Mouse (Mus musculus) limb, embryonic 12.5 days (tissue): ENCODE measurements around the gene Wdr18. TPM values are rescaled to one million over a fixed set of nuclear protein-coding genes. Genes with fewer than 3 reads are reported as not detected.

Experiments
- ATAC-seq: fragments of 200-750 bp; cut with Nextera tagmentation; 2 replicates; pipeline ENCODE4 v1.8.0; 2017; ENCODE audit warnings: low read depth, moderate TSS enrichment; ENCODE audit not compliant: insufficient number of reproducible peaks, insufficient read depth, low FRiP score, low TSS enrichment
- H3K27ac ChIP-seq: fragments of 300-500 bp; sonication (generic); 2 replicates; pipeline ENCODE4 v1.5.1; 2016; ENCODE audit warnings: mild to moderate bottlenecking, moderate library complexity
- H3K27me3 ChIP-seq: fragments of 300-500 bp; sonication (generic); 2 replicates; pipeline ENCODE4 v1.6.1; 2016; ENCODE audit warnings: mild to moderate bottlenecking, moderate library complexity
- H3K36me3 ChIP-seq: fragments of 300-500 bp; sonication (generic); 2 replicates; pipeline ENCODE4 v1.6.1; 2016; ENCODE audit warnings: mild to moderate bottlenecking, moderate library complexity
- H3K4me1 ChIP-seq: fragments of 300-500 bp; sonication (generic); replicated peaks from 2 replicates; pipeline ENCODE4 v1.6.1; 2016
- H3K4me2 ChIP-seq: fragments of 300-500 bp; sonication (generic); 2 replicates; pipeline ENCODE4 v1.6.1; 2016; ENCODE audit warnings: mild to moderate bottlenecking, moderate library complexity
- H3K4me3 ChIP-seq: fragments of 300-500 bp; sonication (generic); replicated peaks from 2 replicates; pipeline ENCODE4 v1.5.1; 2016; ENCODE audit warnings: mild to moderate bottlenecking
- H3K9ac ChIP-seq: fragments of 300-500 bp; sonication (generic); replicated peaks from 2 replicates; pipeline ENCODE4 v1.6.1; 2016; ENCODE audit warnings: mild to moderate bottlenecking, moderate library complexity
- H3K9me3 ChIP-seq: fragments of 300-500 bp; sonication (generic); 2 replicates; pipeline ENCODE4 v1.6.1; 2016; ENCODE audit warnings: mild to moderate bottlenecking, moderate library complexity
- WGBS: fragments of 180-500 bp; shearing (Covaris S2); methylation state at CpG from one replicate; pipeline ENCODE4 v1.1.7; 2016; 5-methylcytosine and 5-hydroxymethylcytosine counted together
- polyA plus RNA-seq: library from polyadenylated mRNA; unstranded; fragments of >200 nt; fragmentation: Nextera tagmentation; extraction: Ambion mirVana; gene quantifications from 2 replicates; pipeline ENCODE4 v1.2.1, GENCODE M21; 2016

Wdr18 gene
- polyA plus RNA-seq, 1 experiment from 2014 or later: 120 TPM

DNA sequence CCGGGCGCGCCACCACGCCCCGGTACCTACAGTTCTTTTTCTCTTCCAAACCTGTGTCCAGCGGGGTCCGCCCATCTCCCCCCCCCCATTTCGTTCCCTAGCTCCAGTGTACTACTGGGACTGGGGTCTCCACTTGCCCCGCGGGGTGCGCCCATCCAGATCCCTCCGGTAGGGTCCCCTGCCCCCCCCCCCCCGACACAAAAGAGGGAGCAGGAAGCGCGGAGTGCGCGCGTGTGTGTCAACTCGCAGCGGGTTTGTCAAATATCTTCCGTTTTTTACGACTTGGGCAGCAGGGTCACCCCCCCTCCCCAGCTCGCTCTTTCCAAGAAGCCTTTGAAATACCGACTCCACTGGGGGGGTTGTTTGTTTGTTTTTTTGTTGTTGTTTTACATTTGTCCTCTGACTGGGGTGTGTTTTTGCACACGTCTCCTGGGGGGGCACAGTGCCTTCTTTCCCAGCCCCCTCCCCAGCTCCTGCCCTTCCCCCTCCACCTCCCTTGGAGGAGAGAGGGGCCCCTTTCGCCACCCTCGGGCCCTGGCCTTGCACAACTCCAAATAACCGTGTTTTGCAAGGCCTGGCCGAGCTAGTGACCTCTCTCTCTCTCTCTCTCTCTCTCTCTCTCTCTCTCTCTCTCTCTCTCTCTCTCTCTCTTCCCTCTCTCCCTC lies 31.8 kb upstream of the Wdr18 start:
- H3K36me3 ChIP-seq: peaks cover 29% of the 10 kb centered on the region
- peaks cover 12% of the 10 kb centered on the region for H3K27me3 ChIP-seq
- WGBS: under 1% methylated on average over 27 of the region's 29 CpGs
- H3K27ac ChIP-seq: peak overlapping the region; percentile 97
- no peaks in the 10 kb centered on the region for H3K9me3 ChIP-seq
- H3K4me1 ChIP-seq: peaks cover 59% of the 10 kb centered on the region
- ATAC-seq: no peak
- peak overlapping the region; percentile 97 for H3K4me3 ChIP-seq
- peak overlapping the region; percentile 87 for H3K4me2 ChIP-seq
- H3K9ac ChIP-seq: peak overlapping the region; percentile 90

DNA sequence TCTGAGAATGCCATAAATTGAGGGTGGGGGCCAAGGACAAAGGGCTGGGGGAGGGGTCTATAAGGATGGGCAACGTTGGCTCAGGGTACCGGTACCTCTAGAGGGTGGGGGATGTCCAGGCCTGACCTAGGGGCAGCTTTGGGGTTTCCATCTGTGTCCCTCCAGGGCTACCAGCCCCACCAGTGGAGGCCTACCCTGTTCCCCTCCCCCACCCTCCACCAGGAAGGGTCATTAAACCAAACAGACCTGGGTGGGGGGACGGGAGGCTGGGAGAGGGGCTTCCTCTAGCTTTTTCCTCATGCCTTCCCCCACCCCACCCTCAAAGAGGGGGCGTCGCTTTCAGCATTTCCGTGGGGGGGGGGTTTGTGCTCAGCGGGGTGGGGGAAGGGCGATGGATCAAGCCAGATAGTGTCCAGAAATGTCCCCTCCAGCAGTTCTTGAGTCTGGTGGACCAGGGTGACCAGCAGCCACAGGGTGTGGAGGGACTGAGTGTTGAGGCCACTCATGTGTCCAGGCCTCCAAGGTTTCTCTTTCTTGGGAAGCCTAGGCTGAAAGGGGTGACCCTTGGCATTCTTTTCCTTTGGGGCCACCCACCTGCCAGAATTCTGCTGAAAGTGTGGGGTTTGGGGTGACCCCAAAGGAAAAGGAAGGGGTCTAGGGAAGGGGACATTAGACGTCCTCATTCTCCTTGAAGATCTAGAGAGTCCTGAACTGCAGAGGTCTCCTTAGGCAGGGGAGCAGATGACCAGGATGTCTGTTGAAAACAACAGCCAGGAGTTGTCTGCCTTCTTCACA lies 30.8 kb upstream of the Wdr18 start:
- Histone ChIP-seq H3K4me1 (peaks cover 69% of the 10 kb centered on the region), H3K4me3 (peak overlapping the region; percentile 97), H3K4me2 (peak overlapping the region; percentile 87), H3K9me3 (no peaks in the 10 kb centered on the region), H3K9ac (peak overlapping the region; percentile 90), H3K27ac (peak overlapping the region; percentile 97), H3K36me3 (peaks cover 39% of the 10 kb centered on the region), H3K27me3 (peaks cover 2% of the 10 kb centered on the region)
- ATAC-seq: no peak
- 9% methylated on average over 9 of the region's 9 CpGs for WGBS

DNA sequence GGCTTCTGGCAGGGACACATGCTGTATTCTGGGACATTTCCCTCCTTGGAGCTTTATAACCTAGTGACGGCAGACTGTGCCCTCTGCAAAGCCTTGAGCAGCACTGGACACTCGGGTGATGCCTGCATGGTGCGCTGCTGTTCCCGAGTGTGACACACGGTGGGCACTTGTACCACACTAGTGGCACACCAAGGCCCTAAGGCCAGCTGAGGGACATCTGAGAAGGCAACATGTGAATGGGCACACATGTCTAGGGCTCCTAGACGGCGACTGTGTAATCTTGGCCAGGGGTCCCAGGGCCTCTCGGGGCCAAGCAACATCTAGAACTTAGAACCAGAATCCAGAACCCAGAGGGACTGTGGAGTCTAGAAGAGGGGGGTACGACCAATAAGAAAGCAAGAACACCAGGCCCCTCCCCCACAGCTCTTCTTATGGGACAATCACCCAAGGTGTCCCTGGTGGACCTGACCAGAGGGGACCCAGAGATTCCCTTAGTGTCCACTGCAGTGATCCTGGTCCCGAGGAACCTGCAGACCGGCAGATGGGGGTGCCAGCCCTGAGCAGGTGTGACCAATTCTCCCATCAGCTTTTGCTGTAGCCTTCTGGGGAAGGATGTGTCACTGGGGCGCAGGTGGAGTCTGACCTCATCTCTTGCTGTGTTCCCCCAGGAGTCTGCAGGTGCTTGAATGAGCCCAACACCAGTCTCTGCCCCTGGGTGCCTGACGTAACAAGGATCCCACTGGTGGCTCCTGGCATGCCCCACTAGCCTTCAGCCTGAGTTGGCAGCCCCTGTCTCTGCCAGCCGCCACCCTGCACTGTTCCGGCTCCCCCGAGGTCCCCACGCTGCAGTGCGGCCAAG lies 29.8 kb upstream of the Wdr18 start:
- ATAC-seq: no peak
- Histone ChIP-seq H3K27ac (peak overlapping the region; percentile 97; the same call in 1 of the 2 replicates), H3K4me1 (peaks cover 79% of the 10 kb centered on the region), H3K9me3 (no peaks in the 10 kb centered on the region), H3K4me2 (peak overlapping the region; percentile 87), H3K27me3 (no peaks in the 10 kb centered on the region), H3K4me3 (0 out of 2 replicates have a peak overlapping the region, but pooled peaks have one; percentile 97), H3K9ac (no peak overlapping the region; the same call in 1 of the 2 replicates), H3K36me3 (peaks cover 50% of the 10 kb centered on the region)
- WGBS: 85% methylated on average over 18 of the region's 18 CpGs

DNA sequence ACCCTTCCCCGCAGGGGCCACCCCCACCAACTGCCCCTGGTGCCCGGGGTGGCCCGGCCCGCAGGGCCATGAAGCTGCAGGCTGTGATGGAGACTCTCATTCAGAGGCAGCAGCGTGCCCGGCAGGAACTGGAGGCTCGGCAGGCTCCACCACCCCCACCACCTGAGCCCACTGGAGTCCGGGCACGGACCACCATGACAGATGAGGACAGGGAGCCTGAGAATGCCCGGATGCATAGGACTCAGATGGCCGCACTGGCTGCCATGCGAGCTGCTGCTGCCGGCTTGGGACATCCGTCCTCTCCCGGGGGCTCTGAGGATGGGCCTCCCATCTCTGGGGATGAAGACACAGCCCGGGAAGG lies 29.1 kb upstream of the Wdr18 start:
- no peak for ATAC-seq
- no peak overlapping the region for H3K9ac ChIP-seq
- no peak overlapping the region for H3K27ac ChIP-seq
- H3K4me2 ChIP-seq: 0 out of 2 replicates have a peak overlapping the region, but pooled peaks have one; percentile 17
- 87% methylated on average over 16 of the region's 16 CpGs for WGBS
- peaks cover 55% of the 10 kb centered on the region for H3K36me3 ChIP-seq
- peaks cover 80% of the 10 kb centered on the region for H3K4me1 ChIP-seq
- H3K27me3 ChIP-seq: no peaks in the 10 kb centered on the region
- 0 out of 2 replicates have a peak overlapping the region, but pooled peaks have one; percentile 2 for H3K4me3 ChIP-seq
- no peaks in the 10 kb centered on the region for H3K9me3 ChIP-seq

DNA sequence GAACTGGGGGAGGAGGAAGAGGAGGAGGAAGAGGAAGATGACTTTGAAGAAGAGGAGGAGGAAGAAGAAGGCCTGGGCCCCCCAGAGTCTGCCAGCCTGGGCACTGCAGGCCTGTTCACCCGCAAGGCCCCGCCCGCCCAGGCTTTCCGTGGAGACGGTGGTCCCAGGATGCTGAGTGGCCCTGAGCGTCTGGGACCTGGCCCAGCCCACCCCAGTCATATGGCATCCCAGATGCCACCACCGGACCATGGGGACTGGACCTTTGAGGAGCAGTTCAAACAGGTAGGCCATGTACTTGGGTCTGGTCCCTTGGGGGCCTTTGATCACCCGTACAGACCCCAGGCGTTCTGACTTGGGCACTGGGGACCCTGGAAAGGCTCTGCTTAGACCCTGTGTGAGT lies 28.2 kb upstream of the Wdr18 start:
- peak overlapping the region; percentile 82 for H3K27ac ChIP-seq
- no peak overlapping the region for H3K4me2 ChIP-seq
- H3K4me1 ChIP-seq: peaks cover 83% of the 10 kb centered on the region
- WGBS: 76% methylated on average over 9 of the region's 9 CpGs
- H3K27me3 ChIP-seq: no peaks in the 10 kb centered on the region
- no peaks in the 10 kb centered on the region for H3K9me3 ChIP-seq
- peaks cover 64% of the 10 kb centered on the region for H3K36me3 ChIP-seq
- peak overlapping the region; percentile 8; the same call in 1 of the 2 replicates for H3K9ac ChIP-seq
- ATAC-seq: no peak
- H3K4me3 ChIP-seq: no peak overlapping the region

DNA sequence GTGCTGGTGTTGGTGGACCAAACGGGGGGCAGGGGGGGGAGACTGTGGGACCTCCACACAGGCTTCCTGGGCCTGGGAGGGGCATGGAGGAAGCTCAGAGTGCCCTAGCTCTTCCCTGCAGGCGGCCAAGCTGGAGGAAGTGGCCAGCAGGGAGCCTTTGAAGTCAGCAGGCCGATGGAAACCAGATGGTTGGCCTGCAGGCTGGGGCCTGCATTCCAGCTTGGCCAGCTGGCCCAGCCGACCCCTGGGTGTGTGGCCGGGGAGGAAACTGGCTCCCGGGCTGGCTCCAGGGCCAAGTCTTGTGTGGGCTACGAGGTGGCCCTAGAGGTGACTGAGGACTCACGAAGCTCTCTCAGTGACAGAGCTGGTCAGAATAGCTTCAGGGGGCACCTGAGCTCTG lies 27.2 kb upstream of the Wdr18 start:
- Histone ChIP-seq H3K4me2 (peak overlapping the region; percentile 30), H3K9ac (peak overlapping the region; percentile 35; the same call in 1 of the 2 replicates)

DNA sequence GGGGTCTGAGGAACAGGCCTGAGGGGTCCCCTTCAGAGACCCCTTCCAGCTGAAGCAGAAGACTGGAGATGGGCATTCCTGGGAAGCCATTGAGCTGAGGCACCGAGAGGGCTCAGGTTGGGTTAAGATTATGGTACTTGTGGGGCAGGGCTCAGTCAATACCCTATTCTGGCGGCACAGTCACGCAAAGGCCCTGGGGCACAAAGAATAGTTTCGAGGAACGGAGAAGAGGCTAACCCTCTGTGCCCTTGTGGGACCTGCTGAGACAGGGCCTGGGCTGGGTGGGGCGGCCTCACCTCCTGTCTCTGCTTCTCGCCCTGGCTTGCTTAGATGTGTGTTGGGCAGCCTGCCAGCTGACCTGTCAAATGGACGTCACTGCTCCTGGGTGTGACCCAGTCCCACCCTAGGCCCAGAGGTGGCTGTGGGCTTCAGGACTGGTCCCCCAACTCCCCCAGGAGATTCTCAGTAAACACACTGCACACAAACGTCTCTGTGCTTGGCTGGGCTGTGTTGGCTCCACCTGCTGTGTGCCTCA lies 26.7 kb upstream of the Wdr18 start:
- H3K4me2 ChIP-seq: peak overlapping the region; percentile 30; the same call in 1 of the 2 replicates
- H3K9ac ChIP-seq: no peak overlapping the region; the same call in 1 of the 2 replicates
- peaks cover 94% of the 10 kb centered on the region for H3K4me1 ChIP-seq
- ATAC-seq: no peak
- no peaks in the 10 kb centered on the region for H3K9me3 ChIP-seq
- peak overlapping the region; percentile 82 for H3K27ac ChIP-seq
- peaks cover 78% of the 10 kb centered on the region for H3K36me3 ChIP-seq
- no peak overlapping the region; the same call in 1 of the 2 replicates for H3K4me3 ChIP-seq
- no peaks in the 10 kb centered on the region for H3K27me3 ChIP-seq
- 45% methylated on average over 9 of the region's 9 CpGs for WGBS

More for the DNA sequence above, 27.2 kb upstream of the Wdr18 start:
- peaks cover 73% of the 10 kb centered on the region for H3K36me3 ChIP-seq
- H3K4me1 ChIP-seq: peaks cover 89% of the 10 kb centered on the region
- 3% methylated on average over 8 of the region's 8 CpGs for WGBS
- ATAC-seq: no peak
- H3K4me3 ChIP-seq: peak overlapping the region; percentile 19; the same call in 1 of the 2 replicates
- H3K27ac ChIP-seq: peak overlapping the region; percentile 82
- no peaks in the 10 kb centered on the region for H3K27me3 ChIP-seq
- H3K9me3 ChIP-seq: no peaks in the 10 kb centered on the region

DNA sequence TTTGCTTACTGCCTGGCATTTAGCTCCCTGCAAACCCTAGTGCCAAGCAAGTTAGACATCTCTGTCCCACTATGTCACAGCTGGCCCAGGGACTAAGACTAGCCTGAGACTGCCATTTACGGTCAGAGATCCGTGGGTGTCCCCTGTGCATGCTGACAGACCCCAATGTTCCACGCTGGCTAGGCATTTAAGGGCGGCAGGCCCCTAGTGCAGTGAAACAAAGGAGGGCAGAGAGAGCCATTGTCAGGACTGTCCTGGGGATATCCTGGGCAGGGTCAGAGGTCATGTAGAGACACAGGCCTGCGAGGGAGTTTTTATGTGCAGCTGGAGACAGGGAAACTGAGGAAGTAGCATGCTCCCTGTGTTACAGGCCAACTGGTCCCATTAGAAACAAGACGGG lies 26.1 kb upstream of the Wdr18 start:
- Histone ChIP-seq H3K27ac (peak overlapping the region; percentile 82; the same call in 1 of the 2 replicates), H3K27me3 (no peaks in the 10 kb centered on the region), H3K9ac (no peak overlapping the region), H3K4me1 (peaks cover 91% of the 10 kb centered on the region), H3K9me3 (no peaks in the 10 kb centered on the region), H3K4me2 (no peak overlapping the region), H3K36me3 (peaks cover 83% of the 10 kb centered on the region), H3K4me3 (no peak overlapping the region)
- no peak for ATAC-seq
- WGBS: 74% methylated on average over 6 of the region's 6 CpGs

DNA sequence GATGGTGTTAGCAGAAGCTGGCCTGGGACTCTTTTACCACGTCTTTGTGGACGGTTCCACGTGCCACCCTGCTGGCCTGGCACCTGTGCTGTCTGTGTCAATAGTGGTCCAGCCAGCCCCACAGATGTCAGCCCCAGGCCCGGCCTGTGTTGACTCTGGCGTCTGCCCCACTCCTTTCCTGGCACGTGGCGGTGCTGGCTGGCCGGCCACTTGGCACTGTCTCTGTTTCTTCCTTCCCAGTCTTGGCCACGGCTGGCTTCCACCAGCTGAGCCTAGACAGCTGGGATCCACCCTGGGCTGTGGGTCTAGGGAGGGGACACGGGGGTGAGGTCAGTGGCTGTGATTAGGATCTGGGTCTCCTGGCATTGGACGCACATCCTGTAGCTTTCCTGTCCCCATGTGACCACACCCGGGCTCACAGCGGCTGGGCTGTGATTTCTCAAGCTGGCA lies 25.7 kb upstream of the Wdr18 start:
- Histone ChIP-seq H3K4me3 (no peak overlapping the region), H3K27ac (peak overlapping the region; percentile 82), H3K36me3 (peaks cover 86% of the 10 kb centered on the region), H3K9me3 (no peaks in the 10 kb centered on the region), H3K4me2 (no peak overlapping the region), H3K4me1 (peaks cover 90% of the 10 kb centered on the region), H3K9ac (no peak overlapping the region), H3K27me3 (no peaks in the 10 kb centered on the region)
- ATAC-seq: no peak
- WGBS: 78% methylated on average over 13 of the region's 13 CpGs

DNA sequence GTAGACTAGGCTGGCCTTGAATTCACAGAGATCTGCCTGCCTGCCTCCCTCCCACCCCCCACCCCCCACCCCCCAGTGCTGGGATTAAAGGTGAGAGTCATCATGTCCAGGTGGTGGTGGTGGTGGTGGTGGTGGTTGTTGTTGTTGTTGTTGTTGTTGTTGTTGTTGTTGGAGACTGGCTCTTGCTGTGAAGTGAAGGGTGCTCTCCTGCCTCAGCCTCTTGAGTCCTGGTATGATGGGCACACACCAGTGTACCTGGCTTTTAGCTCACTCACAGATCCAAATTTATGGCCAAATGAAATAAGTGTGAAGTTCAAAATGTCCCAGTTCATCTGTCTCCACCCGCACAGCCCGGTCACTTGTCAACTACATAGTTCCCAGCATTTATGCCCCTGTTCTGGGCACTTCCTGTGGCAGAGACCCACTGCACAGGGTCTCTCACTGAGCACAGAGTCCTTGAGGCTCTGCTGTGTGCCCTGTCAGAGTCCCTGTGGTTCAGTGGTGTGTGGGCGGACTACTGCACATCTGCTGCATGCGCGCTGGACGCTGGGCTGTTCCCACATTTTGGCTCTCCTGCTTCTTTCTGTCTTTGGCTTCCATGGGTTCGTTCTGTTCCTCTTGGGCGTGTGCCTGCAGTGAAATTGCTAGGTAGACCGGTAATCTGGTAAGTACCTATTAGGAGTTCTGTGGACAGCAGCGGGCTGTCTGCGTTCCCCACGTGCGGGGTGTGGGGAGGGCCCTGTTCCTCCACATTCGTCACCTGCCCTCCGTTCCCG lies 25.0 kb upstream of the Wdr18 start:
- Histone ChIP-seq H3K36me3 (peaks cover 93% of the 10 kb centered on the region), H3K4me3 (no peak overlapping the region), H3K27me3 (no peaks in the 10 kb centered on the region), H3K4me2 (no peak overlapping the region), H3K9me3 (no peaks in the 10 kb centered on the region), H3K4me1 (peaks cover 83% of the 10 kb centered on the region), H3K9ac (no peak overlapping the region), H3K27ac (peak overlapping the region; percentile 82; the same call in 1 of the 2 replicates)
- ATAC-seq: no peak
- whole genome bisulfite sequencing: 86% methylated on average over 16 of the region's 16 CpGs
